Mouse (Mus musculus) limb, embryonic 14.5 days (tissue): ENCODE results near the gene Tacc3. TPM values are rescaled to one million over a fixed set of nuclear protein-coding genes. Genes with fewer than 3 reads are reported as not detected.

Source experiments
- ATAC-seq: fragments of 200-750 bp; cut with Nextera tagmentation; 2 replicates; pipeline ENCODE4 v1.8.0; 2017; ENCODE audit warnings: low read depth, moderate number of reproducible peaks, moderate TSS enrichment; ENCODE audit not compliant: low FRiP score
- DNase-seq: peaks from one replicate; pipeline ENCODE4 v3.0.0-alpha.2; 2015; ENCODE audit warnings: low spot score
- H3K27ac ChIP-seq: fragments of 300-500 bp; sonication (generic); replicated peaks from 2 replicates; pipeline ENCODE4 v1.5.1; 2014; ENCODE audit warnings: low read depth, mild to moderate bottlenecking, low read length, moderate library complexity, mixed read lengths
- H3K27me3 ChIP-seq: fragments of 300-500 bp; sonication (generic); 2 replicates; pipeline ENCODE4 v1.6.1; 2014; ENCODE audit warnings: low read length, mixed read lengths; ENCODE audit not compliant: control insufficient read depth, insufficient read depth
- H3K36me3 ChIP-seq: fragments of 300-500 bp; sonication (generic); 2 replicates; pipeline ENCODE4 v1.6.1; 2014; ENCODE audit warnings: mild to moderate bottlenecking, low read length, moderate library complexity, mixed read lengths; ENCODE audit not compliant: control insufficient read depth, insufficient read depth
- H3K4me1 ChIP-seq: fragments of 300-500 bp; sonication (generic); 2 replicates; pipeline ENCODE4 v1.6.1; 2014; ENCODE audit warnings: antibody characterized with exemption, low read length, mixed read lengths; ENCODE audit not compliant: control insufficient read depth, insufficient read depth
- H3K4me2 ChIP-seq: fragments of 300-500 bp; sonication (generic); replicated peaks from 2 replicates; pipeline ENCODE4 v1.6.1; 2014; ENCODE audit warnings: low read depth, mild to moderate bottlenecking, low read length, moderate library complexity; ENCODE audit not compliant: severe bottlenecking
- H3K4me3 ChIP-seq: fragments of 300-500 bp; sonication (generic); replicated peaks from 2 replicates; pipeline ENCODE4 v1.5.1; 2014; ENCODE audit warnings: low read length
- H3K9ac ChIP-seq: fragments of 300-500 bp; sonication (generic); 2 replicates; pipeline ENCODE4 v1.6.1; 2014; ENCODE audit warnings: mild to moderate bottlenecking, low read depth, low read length, moderate library complexity; ENCODE audit not compliant: severe bottlenecking
- H3K9me3 ChIP-seq: fragments of 300-500 bp; sonication (generic); 2 replicates; pipeline ENCODE4 v1.6.1; 2016; ENCODE audit warnings: low read length; ENCODE audit not compliant: control insufficient read depth
- POLR2A ChIP-seq: fragments of 200-500 bp; IDR thresholded peaks from 2 replicates; pipeline ENCODE4 v1.8.0; 2012; ENCODE audit warnings: inconsistent platforms, mild to moderate bottlenecking, moderate library complexity, borderline replicate concordance; ENCODE audit not compliant: insufficient read depth, insufficient read length; ENCODE audit errors: extremely low read depth
- WGBS: fragments of 180-500 bp; shearing (Covaris S2); extraction: QIAGEN DNeasy Blood & Tissue Kit; methylation state at CpG from one replicate; pipeline ENCODE4 v1.1.7; 2014; 5-methylcytosine and 5-hydroxymethylcytosine counted together
- polyA plus RNA-seq, 2 experiments: library from polyadenylated mRNA; depleted of rRNA in 1 of 2; stranded (reverse) in 1 of 2; unstranded in 1 of 2; fragments of >200 nt; fragmentation: Nextera tagmentation in 1 of 2; extraction: Ambion mirVana in 1 of 2; gene quantifications; 2 replicates each; pipeline versions ENCODE4 v1.2.1 to v1.2.3; 2012 to 2014

Gene Tacc3
- polyA plus RNA-seq, 2 experiments, result 103 to 147 TPM

DNA sequence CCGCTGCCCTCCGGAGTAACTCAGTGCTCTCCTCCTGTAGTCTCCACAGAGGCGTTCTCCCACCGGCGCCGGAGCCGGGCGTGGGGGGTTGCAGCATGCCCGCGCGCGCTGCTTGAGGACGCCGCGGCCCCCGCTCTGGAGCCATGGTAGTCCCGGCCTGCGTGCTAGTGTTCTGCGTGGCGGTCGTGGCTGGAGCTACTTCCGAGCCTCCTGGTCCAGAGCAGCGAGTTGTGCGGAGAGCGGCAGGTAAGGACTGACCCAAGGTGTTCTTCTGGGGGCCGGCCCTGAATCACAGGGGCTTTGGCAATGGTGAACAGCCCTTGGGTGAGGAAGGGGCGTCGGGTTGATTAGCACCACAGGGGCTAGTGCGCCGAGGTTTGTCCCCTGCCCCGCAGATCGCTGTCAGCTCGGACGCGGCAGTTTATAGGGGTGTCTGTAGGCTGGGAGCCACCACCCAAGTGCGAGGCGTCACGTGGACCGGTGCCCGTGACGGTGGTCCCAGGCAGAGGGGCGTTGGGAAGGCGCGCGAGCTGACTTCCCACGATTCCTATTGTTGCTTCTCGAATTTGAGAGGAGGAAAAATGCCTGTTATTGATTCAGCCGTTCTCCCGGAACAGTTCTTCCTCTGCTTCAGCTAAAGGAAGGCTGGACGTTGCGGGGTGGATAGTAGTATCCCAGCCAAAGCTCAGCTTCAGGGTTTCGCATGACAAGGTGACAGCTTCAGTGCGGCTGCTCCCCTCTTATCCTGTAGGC is 64.5 kb downstream of the Tacc3 start:
- peak overlapping the region; percentile 78 for H3K4me3 ChIP-seq
- peak overlapping the region; percentile 80 for H3K27ac ChIP-seq
- WGBS, result under 1% methylated on average over 50 of the region's 53 CpGs
- DNase-seq (no peak), ATAC-seq (0 out of 2 replicates have a peak, but pooled peaks have one; percentile 10)
- H3K4me2 ChIP-seq, result peak overlapping the region; percentile 95
- no peaks in the 10 kb centered on the region for H3K9me3 ChIP-seq
- peaks cover 8% of the 10 kb centered on the region for H3K4me1 ChIP-seq
- peak overlapping the region; percentile 80 for H3K9ac ChIP-seq
- TF ChIP-seq POLR2A, result no peak
- peaks cover 12% of the 10 kb centered on the region for H3K36me3 ChIP-seq
- H3K27me3 ChIP-seq, result peaks cover 5% of the 10 kb centered on the region; the same call in 1 of the 2 replicates

GRCm38 (mm10) chr5:33723019-33723640 is 65.2 kb downstream of the Tacc3 start:
- H3K4me3 ChIP-seq, result peak overlapping the region; percentile 78
- H3K4me2 ChIP-seq, result peak overlapping the region; percentile 95
- H3K9me3 ChIP-seq, result no peaks in the 10 kb centered on the region
- DNase-seq (no peak), ATAC-seq (no peak)
- H3K9ac ChIP-seq, result peak overlapping the region; percentile 80
- TF ChIP-seq POLR2A, result no peak
- H3K27ac ChIP-seq, result peak overlapping the region; percentile 80
- H3K36me3 ChIP-seq, result peaks cover 19% of the 10 kb centered on the region
- WGBS, result under 1% methylated on average over 60 of the region's 61 CpGs
- H3K27me3 ChIP-seq, result peaks cover 5% of the 10 kb centered on the region; the same call in 1 of the 2 replicates
- H3K4me1 ChIP-seq, result peaks cover 8% of the 10 kb centered on the region

DNA sequence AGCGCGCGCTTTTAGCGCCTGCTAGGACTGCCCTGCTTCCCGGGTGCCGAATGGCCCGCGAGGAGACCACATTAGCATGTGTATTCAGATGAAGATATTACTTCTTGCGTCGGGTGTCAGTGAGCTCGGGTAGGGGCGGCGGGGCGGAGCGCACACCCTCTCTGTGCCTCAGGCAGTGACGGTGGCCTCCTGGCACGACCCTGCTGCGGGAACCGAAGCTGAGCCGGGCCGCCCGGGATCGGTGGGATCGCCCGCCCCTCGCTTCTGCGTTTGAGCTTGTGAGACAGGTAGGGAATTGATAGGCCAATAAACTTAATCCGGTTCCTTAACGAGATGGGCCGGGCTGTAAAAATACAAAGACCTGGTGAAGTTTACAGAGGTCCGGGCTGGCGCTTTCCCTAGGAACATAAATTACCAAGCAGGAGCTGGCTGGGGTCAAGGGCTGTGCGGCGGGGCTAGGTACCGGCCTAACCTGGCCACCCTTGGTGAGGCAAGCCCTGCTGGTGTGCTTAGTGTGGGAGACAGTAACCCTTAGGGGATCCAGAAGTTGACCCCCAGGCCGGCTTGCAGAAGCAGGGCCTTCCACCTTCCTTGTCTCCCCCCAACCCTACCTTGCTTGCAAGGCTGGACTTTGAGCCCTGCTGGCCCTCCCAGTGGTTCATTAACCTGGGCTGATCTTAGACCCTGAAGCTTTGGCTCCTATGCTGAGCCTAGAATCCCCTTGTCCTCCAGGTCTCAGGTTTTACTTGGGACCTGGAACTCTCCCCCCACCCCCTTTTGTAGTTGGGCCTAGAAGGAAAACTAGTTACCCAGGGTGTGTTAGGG is 65.9 kb downstream of the Tacc3 start:
- peak overlapping the region; percentile 80 for H3K9ac ChIP-seq
- peak overlapping the region; percentile 80; the same call in 1 of the 2 replicates for H3K27ac ChIP-seq
- peak overlapping the region; percentile 95 for H3K4me2 ChIP-seq
- no peaks in the 10 kb centered on the region for H3K9me3 ChIP-seq
- H3K4me3 ChIP-seq, result peak overlapping the region; percentile 78
- peaks cover 5% of the 10 kb centered on the region; the same call in 1 of the 2 replicates for H3K27me3 ChIP-seq
- peaks cover 20% of the 10 kb centered on the region for H3K36me3 ChIP-seq
- H3K4me1 ChIP-seq, result peaks cover 8% of the 10 kb centered on the region
- WGBS, result 3% methylated on average over 36 of the region's 36 CpGs
- no peak for TF ChIP-seq POLR2A
- ATAC-seq (no peak), DNase-seq (no peak)

DNA sequence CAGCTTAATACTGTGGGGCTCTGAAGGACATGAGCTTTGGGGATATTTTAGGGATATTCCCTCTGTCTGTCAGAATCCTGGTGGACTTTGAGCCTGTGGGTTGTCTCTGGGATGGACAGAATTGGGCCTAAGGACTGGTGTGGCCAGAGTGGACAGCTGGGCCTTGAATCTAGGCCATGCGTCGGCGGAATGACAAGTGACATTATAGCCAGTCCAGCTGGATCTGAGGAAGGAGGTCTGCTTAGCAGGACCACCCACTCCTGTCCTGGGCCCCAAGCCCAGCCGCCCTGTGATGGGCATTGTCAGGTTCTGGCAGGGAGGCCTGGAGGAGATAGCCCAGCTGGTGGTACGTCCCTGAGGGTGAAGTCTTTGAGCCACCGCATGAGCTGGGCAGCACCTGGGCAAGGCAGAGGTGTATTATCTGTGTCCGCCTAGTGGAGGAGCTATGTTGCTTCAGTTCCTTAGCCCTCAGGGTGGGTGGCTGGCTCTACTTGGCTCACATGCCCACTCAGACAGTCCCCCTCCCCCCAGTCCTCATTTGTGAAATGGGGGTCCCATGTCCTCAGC is 68.2 kb downstream of the Tacc3 start:
- 0 out of 2 replicates have a peak overlapping the region, but pooled peaks have one; percentile 7 for H3K4me3 ChIP-seq
- DNase-seq (no peak), ATAC-seq (no peak)
- no peak overlapping the region for H3K27ac ChIP-seq
- no peak overlapping the region for H3K9ac ChIP-seq
- TF ChIP-seq POLR2A, result no peak
- H3K9me3 ChIP-seq, result no peaks in the 10 kb centered on the region
- WGBS, result 86% methylated on average over 7 of the region's 7 CpGs
- H3K36me3 ChIP-seq, result peaks cover 39% of the 10 kb centered on the region
- peak overlapping the region; percentile 21; the same call in 1 of the 2 replicates for H3K4me2 ChIP-seq
- H3K4me1 ChIP-seq, result peaks cover 8% of the 10 kb centered on the region
- peaks cover 5% of the 10 kb centered on the region; the same call in 1 of the 2 replicates for H3K27me3 ChIP-seq
